Mouse (Mus musculus): Measurements from ENCODE around the gene Sufu.

GRCm38 (mm10) chr19:46369204-46369603, 27.5 kb upstream of the Sufu start:
- TF ChIP-seq ETS1 (IDR thresholded peaks at IDR 0.05; ENCODE audit: low read depth, low read length) (no peak), EP300 (IDR thresholded peaks at IDR 0.05; ENCODE audit: low read depth in 1 of 2, low read length in 2 of 2) (no peak), POLR2A (IDR thresholded peaks at IDR 0.05; ENCODE audit: control insufficient read depth in 1 of 2, insufficient read depth in 1 of 2, low read depth in 1 of 2, low read length in 2 of 2, poor library complexity in 1 of 2) (no peak), CTCF (IDR thresholded peaks at IDR 0.05 in 2 of 3, conservative IDR thresholded peaks at IDR 0.05 in 1 of 3; ENCODE audit: control insufficient read depth in 1 of 3, insufficient read depth in 1 of 3, low read depth in 2 of 3, low read length in 3 of 3, poor library complexity in 1 of 3, severe bottlenecking in 1 of 3) (peak; percentile 56 to 88 (median 76)), ELF1 (IDR thresholded peaks at IDR 0.05; ENCODE audit: low read depth, low read length) (no peak), BHLHE40 (IDR thresholded peaks at IDR 0.05; ENCODE audit: borderline replicate concordance, low read depth, low read length) (no peak), ZC3H11A (IDR thresholded peaks at IDR 0.05; ENCODE audit: low read depth, low read length) (peak; percentile 77), MEF2A (IDR thresholded peaks at IDR 0.05; ENCODE audit: extremely low read depth, insufficient replicate concordance, low read depth, low read length, poor library complexity, severe bottlenecking) (no peak), UBTF (IDR thresholded peaks at IDR 0.05; ENCODE audit: borderline replicate concordance, insufficient read depth, low read depth, low read length) (no peak), CHD1 (IDR thresholded peaks at IDR 0.05; ENCODE audit: low read depth, low read length) (no peak)
